Mouse (Mus musculus): ENCODE data around the gene Resf1.

GRCm38 (mm10) chr6:149354826-149355495 is 45.7 kb downstream of the Resf1 start:
- no peak for TF ChIP-seq CTCF (IDR thresholded peaks at IDR 0.05; ENCODE audit: low read depth)
- no peak for TF ChIP-seq EP300 (IDR thresholded peaks at IDR 0.05; ENCODE audit: low read depth)
